Mouse (Mus musculus): ENCODE measurements around the gene Tmem52b.

DNA sequence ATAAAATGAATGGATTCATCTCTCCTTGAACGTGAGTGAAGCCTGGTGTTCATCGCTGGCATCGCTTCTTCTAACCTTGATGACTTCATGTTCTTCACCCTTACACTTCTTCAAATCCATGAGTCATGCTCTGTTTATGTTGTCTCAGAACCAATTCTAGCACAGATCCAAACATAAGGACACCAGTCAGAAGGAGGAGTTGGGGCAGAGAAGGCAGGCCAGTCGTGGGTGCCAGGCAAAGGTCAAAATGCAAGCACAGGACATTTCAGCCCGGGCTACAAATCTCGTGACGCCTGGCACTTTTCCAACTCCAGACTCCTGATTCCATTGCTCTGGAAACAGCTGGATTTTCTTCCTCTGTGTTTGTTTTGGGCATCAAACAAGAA, 20.2 kb downstream of the Tmem52b start:
- TF ChIP-seq POLR2A (IDR thresholded peaks at IDR 0.05; ENCODE audit: low read depth, low read length) (no peak), CTCF (IDR thresholded peaks at IDR 0.05; ENCODE audit: extremely low read depth, insufficient read depth, insufficient read length, insufficient replicate concordance) (no peak)

All from spleen, adult 2 months (tissue).